ENCODE assay signal across 17 mouse cellular contexts in the genomic region with DNA sequence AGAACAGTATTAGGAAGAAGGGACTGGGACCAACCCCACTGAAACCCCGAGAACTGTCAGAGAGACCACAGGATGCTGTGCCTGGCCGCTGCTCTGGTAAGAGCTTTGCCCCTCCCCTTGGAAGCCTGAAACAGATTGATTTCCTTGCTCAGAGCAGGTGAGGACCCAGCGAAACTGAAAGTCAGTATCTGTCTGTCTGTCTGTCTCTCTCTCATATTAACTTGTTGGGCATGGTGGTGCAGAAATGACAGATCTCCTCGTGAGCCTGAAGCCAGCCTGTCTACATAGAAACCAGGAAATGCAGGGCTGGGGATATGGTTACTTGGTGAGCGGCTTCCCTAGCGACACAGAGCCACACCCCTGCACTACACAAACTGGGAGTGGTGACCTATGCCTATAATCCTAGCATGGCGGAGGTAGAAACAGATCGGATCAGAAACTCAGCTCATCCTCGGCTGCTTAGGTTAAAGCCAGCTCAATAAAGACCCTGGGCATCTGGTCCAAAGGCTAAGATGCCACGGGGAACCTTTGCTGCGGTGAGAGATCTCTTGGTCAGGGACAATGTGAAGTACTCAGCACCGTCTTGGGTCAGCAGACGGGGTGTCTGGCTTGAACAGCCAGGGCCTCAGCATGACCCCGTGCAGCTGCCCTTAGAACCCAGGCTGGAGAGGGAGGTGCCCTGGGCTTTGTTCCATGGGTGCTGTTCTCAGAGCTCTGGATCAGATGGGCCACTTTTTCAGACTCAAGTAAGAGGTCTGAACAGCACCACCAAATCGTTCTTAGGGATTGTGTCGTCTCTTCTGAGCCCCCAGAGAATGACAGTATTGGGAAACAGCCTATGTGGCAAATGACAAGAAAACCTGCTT. TPM values are rescaled to one million over a fixed set of nuclear protein-coding genes. Genes with fewer than 3 reads are reported as not detected.
DNase-seq lines count a peak whose midpoint lies in the region; ATAC-seq and TF ChIP-seq lines count a peak whose summit lies in the region.
"Had no signal": no experiment of that assay in that cellular context is flagged by ENCODE, and none has a peak within 500 bp of the region (broad histone marks: within the 10 kb centered on the region; RNA-seq: fewer than 3 reads in every experiment).

No protein-coding gene starts in this region.

- peak; percentile 72 for ATAC-seq in inflammation-experienced regulatory T-cells, adult 6 months
- ATAC-seq: Patski had no signal

- TF ChIP-seq CTCF in small intestine, adult 2 months (IDR thresholded peaks at IDR 0.05; ENCODE audit: extremely low read depth, insufficient read length, insufficient replicate concordance, low read depth, low read length), result no peak

- peak overlapping the region; percentile 13; the same call in 1 of the 2 replicates for H3K4me3 ChIP-seq in small intestine, adult 2 months (ENCODE audit: low read depth, low read length)
- H3K4me3 ChIP-seq: heart, embryonic 13.5 days; hindbrain, embryonic 10.5 days; kidney, embryonic 15.5 days; limb, embryonic 13.5 days; lung, embryonic 15.5 days; midbrain, embryonic 12.5 days had no signal

- no peak for TF ChIP-seq POLR2A in small intestine, adult 2 months (IDR thresholded peaks at IDR 0.05; ENCODE audit: low read depth, low read length)

- no peak overlapping the region for H3K27ac ChIP-seq in small intestine, adult 2 months (ENCODE audit: insufficient read depth, low read depth, low read length)
- H3K27ac ChIP-seq: heart, embryonic 13.5 days; hindbrain, embryonic 10.5 days; kidney, embryonic 15.5 days; limb, embryonic 13.5 days; lung, embryonic 15.5 days; midbrain, embryonic 12.5 days had no signal

- H3K4me1 ChIP-seq in small intestine, adult 2 months (ENCODE audit: control insufficient read depth, insufficient read depth, insufficient read length, low read length), result peaks cover 8% of the 10 kb centered on the region
- H3K4me1 ChIP-seq: kidney, embryonic 15.5 days had no signal

- H3K36me3 ChIP-seq in small intestine, adult 2 months (ENCODE audit: control insufficient read depth, insufficient read depth, low read length), result peaks cover 2% of the 10 kb centered on the region; the same call in 1 of the 2 replicates
- H3K36me3 ChIP-seq: lung, embryonic 15.5 days had no signal

- H3K27me3 ChIP-seq in small intestine, adult 2 months (ENCODE audit: control insufficient read depth, insufficient read depth, low read length), result no peaks in the 10 kb centered on the region
- H3K27me3 ChIP-seq: heart, embryonic 13.5 days; kidney, embryonic 15.5 days; limb, embryonic 13.5 days; lung, embryonic 15.5 days; midbrain, embryonic 12.5 days; Patski had no signal

- WGBS in small intestine, adult 2 months, result 53% methylated on average over 16 of the region's 16 CpGs

- DNase-seq in kidney, adult 11 months, result peak; percentile 12
- DNase-seq in kidney, postnatal 14 days, result no peak
- peak; percentile 2 for DNase-seq in ES-CJ7 (ENCODE audit: low read depth, low spot score)
- DNase-seq in cerebellum, adult 11-12 months, result no peak
- DNase-seq in urinary bladder, adult 18-20 months (ENCODE audit: low spot score in 2 of 2), result no peak
- no peak for DNase-seq in adrenal gland, postnatal 25 days
- DNase-seq: cerebellum, adult 18-20 months; thymus, postnatal 14 days had no signal

RNA-seq across cellular contexts. Expression of a gene that starts 52.3 kb away (rescaled TPM):
- polyA plus RNA-seq in inflammation-experienced regulatory T-cells, adult 6 months (2017; shearing (Covaris generic)), result 10 to 100 TPM; 10.4 to 14.3 (median 12.3) TPM
- polyA plus RNA-seq in small intestine, adult 2 months (2012; rRNA removed), result 14.4 and 31.8 TPM in 2 replicates
- 36.3 and 42.4 TPM in 2 replicates for total RNA-seq in adrenal gland, postnatal 25 days (2021)

Comparison
In these comparisons a context has a peak if more than half of its experiments do, and no peak if none do; other contexts are left out.
1. DNase-seq: peak in kidney, adult 11 months (single experiment) and ES-CJ7 (single experiment); none in kidney, postnatal 14 days (single experiment), cerebellum, adult 11-12 months (single experiment), urinary bladder, adult 18-20 months (0 of 2) and adrenal gland, postnatal 25 days (single experiment).